Mouse (Mus musculus) spleen, adult 2 months (tissue): ENCODE measurements around the gene Actn1. TPM values are rescaled to one million over a fixed set of nuclear protein-coding genes. Genes with fewer than 3 reads are reported as not detected.
A peak's percentile ranks its signal among the peaks of the same experiment; 100 is the strongest.

Experiments
- DNase-seq, 2 experiments: peaks; one replicate each; pipeline versions ENCODE4 v3.0.0 to v3.0.0-alpha.2; 2012 to 2021; ENCODE audit warnings: low spot score in 2 of 2, low read depth in 1 of 2
- H3K27ac ChIP-seq: fragments of 200-500 bp; 2 replicates; pipeline ENCODE4 v1.5.1; 2012; ENCODE audit warnings: low read length, inconsistent platforms; ENCODE audit not compliant: insufficient read depth
- H3K27me3 ChIP-seq: fragments of 200-500 bp; 2 replicates; pipeline ENCODE4 v1.6.1; 2012; ENCODE audit warnings: mild to moderate bottlenecking, moderate library complexity, low read length, inconsistent platforms; ENCODE audit not compliant: control insufficient read depth, insufficient read depth
- H3K36me3 ChIP-seq: fragments of 200-500 bp; 2 replicates; pipeline ENCODE4 v1.6.1; 2012; ENCODE audit warnings: mild to moderate bottlenecking, low read length, inconsistent platforms; ENCODE audit not compliant: control insufficient read depth, insufficient read depth
- H3K4me1 ChIP-seq: fragments of 200-500 bp; 2 replicates; pipeline ENCODE4 v1.6.1; 2011; ENCODE audit warnings: inconsistent platforms; ENCODE audit not compliant: control insufficient read depth, insufficient read depth, insufficient read length
- H3K4me3 ChIP-seq: fragments of 200-500 bp; 2 replicates; pipeline ENCODE4 v1.5.1; 2011; ENCODE audit warnings: mild to moderate bottlenecking, inconsistent platforms; ENCODE audit not compliant: insufficient read depth, insufficient read length; ENCODE audit errors: extremely low read depth
- CTCF ChIP-seq: fragments of 200-500 bp; IDR thresholded peaks from 2 replicates; pipeline ENCODE4 v1.5.1; 2011; ENCODE audit warnings: mild to moderate bottlenecking, inconsistent platforms; ENCODE audit not compliant: insufficient read depth, insufficient read length, insufficient replicate concordance; ENCODE audit errors: extremely low read depth
- POLR2A ChIP-seq: fragments of 200-500 bp; IDR thresholded peaks from 2 replicates; pipeline ENCODE4 v1.6.1; 2011; ENCODE audit warnings: low read depth, low read length, inconsistent platforms
- WGBS: fragments of 180-500 bp; shearing (Covaris S2); methylation state at CpG from one replicate; pipeline ENCODE4 v1.1.7; 2018; 5-methylcytosine and 5-hydroxymethylcytosine counted together
- polyA plus RNA-seq: library from polyadenylated mRNA; depleted of rRNA; stranded (reverse); fragments of >200 nt; gene quantifications from 2 replicates; pipeline ENCODE4 v1.2.3, GENCODE M21; 2012

The Actn1 gene
- polyA plus RNA-seq, 1 experiment = 84.7 TPM

- 71% methylated on average over 10 of the region's 10 CpGs for WGBS
- no peaks in the 10 kb centered on the region for H3K36me3 ChIP-seq
- no peak overlapping the region for H3K27ac ChIP-seq
- peak in 1 of 2 experiments; percentile 38 for DNase-seq
- no peaks in the 10 kb centered on the region for H3K4me1 ChIP-seq
- no peaks in the 10 kb centered on the region for H3K27me3 ChIP-seq
- H3K4me3 ChIP-seq = no peak overlapping the region
- TF ChIP-seq POLR2A (no peak), CTCF (peak; percentile 81; the same call in 1 of the 2 replicates)
These were observed 62.8 kb downstream of the Actn1 start for GRCm38 (mm10) chr12:80197343-80197742.

GRCm38 (mm10) chr12:80191806-80192205 is 68.4 kb downstream of the Actn1 start:
- no peaks in the 10 kb centered on the region for H3K4me1 ChIP-seq
- H3K36me3 ChIP-seq = no peaks in the 10 kb centered on the region
- no peak for TF ChIP-seq CTCF
- H3K27ac ChIP-seq = no peak overlapping the region
- DNase-seq = no peak
- 35% methylated on average over 5 of the region's 5 CpGs for WGBS
- H3K27me3 ChIP-seq = no peaks in the 10 kb centered on the region
- no peak overlapping the region for H3K4me3 ChIP-seq

- DNase-seq = no peak
- Histone ChIP-seq H3K27me3 (no peaks in the 10 kb centered on the region), H3K27ac (no peak overlapping the region), H3K36me3 (no peaks in the 10 kb centered on the region), H3K4me3 (no peak overlapping the region), H3K4me1 (no peaks in the 10 kb centered on the region)
- no peak for TF ChIP-seq POLR2A
- no peak for TF ChIP-seq CTCF
- WGBS = 84% methylated on average over 6 of the region's 6 CpGs
These were observed 68.8 kb downstream of the Actn1 start for GRCm38 (mm10) chr12:80191371-80191770.

GRCm38 (mm10) chr12:80190915-80191314 is 69.3 kb downstream of the Actn1 start:
- 89% methylated on average over 10 of the region's 10 CpGs for WGBS
- no peaks in the 10 kb centered on the region for H3K36me3 ChIP-seq
- no peak overlapping the region for H3K4me3 ChIP-seq
- no peak overlapping the region for H3K27ac ChIP-seq
- no peak for TF ChIP-seq CTCF
- no peak for TF ChIP-seq POLR2A
- no peaks in the 10 kb centered on the region for H3K4me1 ChIP-seq
- H3K27me3 ChIP-seq = no peaks in the 10 kb centered on the region
- no peak for DNase-seq

- 0 out of 2 replicates have a peak, but pooled peaks cover 1% of the 10 kb centered on the region for H3K36me3 ChIP-seq
- no peaks in the 10 kb centered on the region for H3K27me3 ChIP-seq
- H3K4me3 ChIP-seq = no peak overlapping the region
- no peaks in the 10 kb centered on the region for H3K4me1 ChIP-seq
- TF ChIP-seq POLR2A = no peak
- TF ChIP-seq CTCF = no peak
- H3K27ac ChIP-seq = no peak overlapping the region
- WGBS = 83% methylated on average over 5 of the region's 5 CpGs
- no peak for DNase-seq
These were observed 76.1 kb downstream of the Actn1 start for GRCm38 (mm10) chr12:80184041-80184440.

- WGBS = 91% methylated on average over 2 of the region's 2 CpGs
- Histone ChIP-seq H3K27me3 (no peaks in the 10 kb centered on the region), H3K4me3 (no peak overlapping the region), H3K27ac (no peak overlapping the region), H3K36me3 (0 out of 2 replicates have a peak, but pooled peaks cover 1% of the 10 kb centered on the region), H3K4me1 (no peaks in the 10 kb centered on the region)
- no peak for DNase-seq
- no peak for TF ChIP-seq POLR2A
- TF ChIP-seq CTCF = no peak
These were observed 78.3 kb downstream of the Actn1 start for GRCm38 (mm10) chr12:80181831-80182230.

GRCm38 (mm10) chr12:80178035-80178434 is 82.1 kb downstream of the Actn1 start:
- no peak for DNase-seq
- Histone ChIP-seq H3K36me3 (peaks cover 2% of the 10 kb centered on the region; the same call in 1 of the 2 replicates), H3K27me3 (no peaks in the 10 kb centered on the region), H3K27ac (no peak overlapping the region), H3K4me3 (no peak overlapping the region), H3K4me1 (no peaks in the 10 kb centered on the region)
- TF ChIP-seq POLR2A (no peak), CTCF (no peak)
- 90% methylated on average over 10 of the region's 10 CpGs for WGBS
